Mouse (Mus musculus): ENCODE results near the gene Pdzd2.

Gene Pdzd2

GRCm38 (mm10) chr15:12675366-12675765 is 64.4 kb downstream of the Pdzd2 start:
- no peak for DNase-seq (ENCODE audit: extremely low read depth, insufficient read length, low spot score)

GRCm38 (mm10) chr15:12674026-12674425 is 65.7 kb downstream of the Pdzd2 start:
- DNase-seq (ENCODE audit: extremely low read depth, insufficient read length, low spot score): no peak

DNA sequence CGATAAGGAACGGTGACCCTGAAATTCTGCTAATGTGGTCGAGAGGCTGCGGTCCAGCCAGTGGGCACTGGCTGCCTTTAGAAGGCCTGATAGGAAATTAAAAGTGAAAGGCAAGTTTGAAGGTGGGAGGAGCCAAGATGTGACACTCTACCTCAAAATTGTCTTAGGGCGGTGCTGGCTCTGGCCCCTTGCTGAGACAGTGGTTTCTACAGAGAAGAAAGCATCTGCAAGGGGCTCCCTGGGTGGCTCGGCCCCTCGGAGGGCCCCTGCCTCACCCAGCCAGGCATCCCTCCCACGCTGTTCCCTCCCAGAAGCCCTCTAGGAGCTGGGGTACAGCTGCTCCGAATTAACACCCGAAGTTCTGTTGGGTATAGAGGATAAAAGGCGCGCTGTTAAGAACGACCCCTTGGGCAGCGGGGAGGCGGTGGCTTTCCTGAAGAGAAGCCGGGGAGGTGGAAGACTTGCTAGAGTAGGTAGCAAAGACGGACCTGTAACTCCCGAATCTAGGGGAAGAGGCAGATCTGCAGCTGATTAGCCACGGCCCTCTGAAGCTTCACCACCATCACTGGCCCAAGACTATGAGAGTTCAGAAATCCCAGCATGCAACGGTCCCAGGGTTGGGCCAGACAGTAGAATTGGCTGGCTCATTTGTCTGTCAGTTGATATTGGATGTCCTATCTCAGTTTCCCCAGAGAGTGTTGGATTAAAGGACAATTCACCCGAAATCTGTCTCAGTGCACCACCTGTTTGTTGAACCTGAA is 71.8 kb downstream of the Pdzd2 start:
- no peak for DNase-seq (ENCODE audit: extremely low read depth, insufficient read length, low spot score)

GRCm38 (mm10) chr15:12665946-12666345 is 73.8 kb downstream of the Pdzd2 start:
- DNase-seq (ENCODE audit: extremely low read depth, insufficient read length, low spot score): no peak

DNA sequence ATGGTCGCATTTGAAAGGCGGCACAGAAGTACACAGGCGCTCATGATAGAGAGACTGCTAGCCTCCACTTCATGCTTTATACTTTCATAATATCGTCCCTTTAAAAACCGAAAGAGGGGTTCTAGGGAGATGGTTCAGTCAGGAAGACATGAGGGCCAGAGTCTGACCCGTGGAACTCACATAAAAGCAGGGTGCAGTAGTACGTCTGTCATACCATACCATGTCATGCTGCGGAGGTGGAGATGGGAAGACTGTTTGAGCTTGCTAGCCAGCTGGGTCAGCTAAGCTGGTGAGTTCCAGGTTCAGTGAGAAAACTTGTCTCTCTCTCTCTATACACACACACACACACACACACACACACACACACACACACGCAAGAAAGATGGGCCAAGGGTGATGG is 76.4 kb downstream of the Pdzd2 start:
- no peak for DNase-seq (ENCODE audit: extremely low read depth, insufficient read length, low spot score)

GRCm38 (mm10) chr15:12660320-12660719 is 79.4 kb downstream of the Pdzd2 start:
- DNase-seq (ENCODE audit: extremely low read depth, insufficient read length, low spot score): no peak

DNA sequence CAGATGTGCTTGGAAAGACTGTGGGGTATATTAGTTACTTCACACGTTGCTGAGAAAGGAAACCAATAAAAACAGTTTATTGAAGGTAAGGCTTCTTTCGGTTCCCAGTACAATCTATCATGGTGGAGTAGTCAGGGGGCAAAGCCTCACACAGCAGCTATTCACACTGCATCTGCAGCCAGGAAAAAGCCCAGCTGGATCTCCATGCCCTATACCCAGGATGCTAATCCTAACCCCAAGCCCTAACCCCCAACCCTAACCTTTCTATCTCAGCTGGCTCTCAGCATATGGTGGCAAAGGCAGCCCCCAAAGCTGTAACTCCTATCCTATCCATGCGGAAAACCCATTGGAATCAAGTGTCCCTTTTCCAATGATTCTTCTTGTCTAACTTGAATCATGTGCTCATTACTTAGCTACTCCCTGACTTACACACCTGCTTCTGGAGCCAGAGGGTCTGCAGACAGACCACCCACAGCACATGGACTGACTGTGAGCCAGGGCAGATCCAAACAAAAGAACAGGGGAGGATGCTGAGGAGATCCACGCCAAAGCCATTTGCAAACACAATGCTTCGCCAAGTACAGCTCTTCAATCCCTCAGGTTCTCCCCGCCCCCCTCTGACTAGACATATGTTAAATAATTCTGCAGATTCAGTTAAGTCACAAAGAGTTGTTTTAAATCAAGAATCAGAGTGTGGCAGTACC is 83.6 kb downstream of the Pdzd2 start:
- no peak for DNase-seq (ENCODE audit: extremely low read depth, insufficient read length, low spot score)

DNA sequence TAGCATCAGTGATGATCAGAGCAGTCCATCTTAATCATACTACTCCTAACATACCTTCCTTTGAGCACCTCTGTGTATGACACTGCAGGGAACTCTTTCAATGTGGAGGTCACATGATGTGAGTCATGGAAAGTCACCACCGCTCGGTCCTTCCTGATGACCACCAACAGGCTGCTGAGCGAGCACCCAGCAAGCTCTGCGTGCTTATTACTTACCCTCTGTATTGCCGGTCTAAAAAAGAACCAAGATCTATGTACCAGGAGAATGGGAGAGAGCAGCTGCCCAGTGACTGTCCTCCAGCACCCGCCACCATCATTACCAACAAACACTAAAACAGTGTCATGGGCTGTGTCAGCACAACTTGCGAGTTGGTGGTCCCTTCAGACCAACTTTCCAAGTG is 84.4 kb downstream of the Pdzd2 start:
- no peak for DNase-seq (ENCODE audit: extremely low read depth, insufficient read length, low spot score)

- DNase-seq (ENCODE audit: extremely low read depth, insufficient read length, low spot score): no peak
Observed at GRCm38 (mm10) chr15:12652336-12653031, 87.2 kb downstream of the Pdzd2 start.

GRCm38 (mm10) chr15:12650236-12650635 is 89.5 kb downstream of the Pdzd2 start:
- DNase-seq (ENCODE audit: extremely low read depth, insufficient read length, low spot score): no peak

- no peak for DNase-seq (ENCODE audit: extremely low read depth, insufficient read length, low spot score)
Observed at GRCm38 (mm10) chr15:12649674-12650073, 90.0 kb downstream of the Pdzd2 start.

DNA sequence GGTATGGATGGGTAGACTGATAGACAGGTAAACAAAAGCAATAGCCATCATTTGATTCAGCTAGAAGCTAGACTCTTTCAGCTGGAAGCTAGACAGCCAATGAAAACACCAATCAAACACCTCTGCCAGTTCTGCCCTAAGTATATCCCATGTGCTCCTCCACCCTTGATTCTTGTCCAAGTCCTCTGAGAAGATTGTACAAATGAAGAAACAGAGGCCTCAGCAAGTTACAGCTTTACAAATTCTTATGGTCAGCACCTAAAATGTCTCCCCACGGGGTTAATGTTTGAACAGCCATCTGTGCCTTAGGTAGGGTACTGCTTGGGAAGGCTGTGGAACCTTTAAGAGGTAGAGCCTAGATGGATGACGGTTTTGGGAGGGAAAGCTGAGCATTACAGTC is 90.6 kb downstream of the Pdzd2 start:
- DNase-seq (ENCODE audit: extremely low read depth, insufficient read length, low spot score): no peak

DNA sequence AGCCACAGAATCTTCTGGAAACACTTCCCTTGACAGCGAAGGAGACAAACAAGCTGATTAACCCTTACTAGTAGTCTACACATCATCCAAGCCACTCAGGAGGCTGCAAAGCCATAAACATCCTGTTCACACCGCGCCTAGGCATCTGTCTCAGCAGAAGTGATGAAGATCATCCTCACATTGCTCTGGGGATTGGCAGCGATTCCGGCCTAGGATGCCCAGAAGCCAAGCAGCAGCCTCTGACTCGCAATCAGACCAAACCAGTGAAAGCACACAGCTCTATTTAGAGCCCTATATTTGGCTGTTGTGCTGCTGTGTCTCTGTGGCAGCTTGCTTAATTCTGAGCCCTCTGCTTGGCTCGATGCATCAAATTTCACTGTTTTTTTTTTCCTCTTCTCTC is 99.0 kb downstream of the Pdzd2 start:
- no peak for DNase-seq (ENCODE audit: extremely low read depth, insufficient read length, low spot score)

DNA sequence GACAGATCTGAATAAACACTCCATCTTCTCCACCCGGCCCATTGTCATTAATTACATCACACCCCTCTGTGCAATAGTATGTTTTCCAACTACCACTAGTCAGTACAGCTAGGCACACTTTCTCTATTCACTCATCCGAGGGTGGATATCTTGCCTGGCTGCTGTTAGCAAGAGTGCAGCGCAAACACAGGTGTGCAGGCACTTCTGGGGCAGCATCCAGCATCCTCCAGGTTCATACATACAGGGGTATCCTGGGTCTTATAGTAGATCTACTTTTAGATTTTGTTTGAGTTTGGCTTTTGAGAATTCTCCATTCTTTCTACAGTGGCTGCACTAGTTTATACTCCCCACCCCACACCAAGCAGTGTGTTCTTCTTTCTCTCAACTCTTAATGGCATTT is 99.9 kb downstream of the Pdzd2 start:
- no peak for DNase-seq (ENCODE audit: extremely low read depth, insufficient read length, low spot score)

GRCm38 (mm10) chr15:12639181-12639580 is 100.5 kb downstream of the Pdzd2 start:
- no peak for DNase-seq (ENCODE audit: extremely low read depth, insufficient read length, low spot score)

GRCm38 (mm10) chr15:12638370-12639030 is 101.2 kb downstream of the Pdzd2 start:
- no peak for DNase-seq (ENCODE audit: extremely low read depth, insufficient read length, low spot score)

DNA sequence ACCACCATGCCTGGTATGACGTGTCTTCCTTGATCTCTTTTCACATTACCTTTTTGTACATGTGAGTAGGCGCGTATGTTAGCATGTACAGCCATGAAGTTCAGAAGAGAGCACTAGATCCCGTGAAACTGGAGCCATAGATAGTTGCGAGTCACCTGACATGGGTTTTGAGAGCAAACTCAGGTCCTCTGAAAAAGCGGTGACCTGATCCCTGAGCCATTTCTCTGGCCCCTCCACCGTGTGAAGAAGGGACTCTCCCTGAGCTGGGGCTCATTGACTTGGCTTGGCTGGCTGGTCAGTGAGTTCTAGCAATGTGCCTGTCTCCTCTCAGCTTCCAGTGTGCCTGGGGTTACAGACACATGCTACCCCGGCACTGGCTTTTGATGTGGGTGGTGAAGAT is 102.2 kb downstream of the Pdzd2 start:
- DNase-seq (ENCODE audit: extremely low read depth, insufficient read length, low spot score): no peak

DNA sequence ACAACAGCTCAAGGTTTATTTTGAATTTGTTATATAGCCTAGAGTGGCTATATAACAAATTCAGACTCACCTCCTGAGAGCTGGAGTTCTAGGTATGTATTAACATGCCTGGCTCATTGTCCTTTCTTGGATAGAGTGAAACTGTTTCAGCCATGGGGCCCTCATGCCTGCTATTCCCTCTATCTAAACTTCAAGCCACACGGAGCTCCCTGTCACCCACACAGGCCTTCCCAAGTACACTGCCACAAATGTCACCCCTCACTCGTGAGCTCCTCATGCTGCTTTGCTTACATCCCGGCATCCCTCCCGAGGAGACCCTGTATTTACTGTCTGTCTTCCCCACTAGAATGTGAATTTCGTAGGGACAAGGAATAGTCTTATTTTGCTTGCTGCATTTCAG is 103.3 kb downstream of the Pdzd2 start:
- no peak for DNase-seq (ENCODE audit: extremely low read depth, insufficient read length, low spot score)

GRCm38 (mm10) chr15:12634921-12635320 is 104.8 kb downstream of the Pdzd2 start:
- DNase-seq (ENCODE audit: extremely low read depth, insufficient read length, low spot score): no peak

DNA sequence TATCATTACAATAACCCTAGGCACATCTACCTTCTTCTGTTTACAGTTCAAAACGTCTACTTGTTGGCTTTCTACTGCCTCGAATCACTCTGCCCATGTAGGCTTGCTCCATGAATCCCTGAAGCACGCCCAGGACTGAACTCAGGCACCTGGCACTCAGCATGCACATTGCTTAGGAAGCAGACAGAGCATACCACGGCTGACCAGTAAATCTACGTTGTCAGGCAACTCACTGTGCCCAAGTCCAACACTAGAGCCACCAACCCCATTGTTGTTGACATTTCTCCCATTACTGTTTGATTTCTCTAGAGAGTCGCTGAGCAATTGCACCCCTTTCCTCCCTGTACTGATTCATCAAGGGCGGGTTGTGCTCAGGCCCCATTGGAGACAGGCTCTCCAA is 110.6 kb downstream of the Pdzd2 start:
- no peak for DNase-seq (ENCODE audit: extremely low read depth, insufficient read length, low spot score)

GRCm38 (mm10) chr15:12628451-12628850 is 111.3 kb downstream of the Pdzd2 start:
- no peak for DNase-seq (ENCODE audit: extremely low read depth, insufficient read length, low spot score)
